Mouse (Mus musculus): ENCODE data around the gene Setx. TPM values are rescaled to one million over a fixed set of nuclear protein-coding genes. Genes with fewer than 3 reads are reported as not detected.
A peak's percentile ranks its signal among the peaks of the same experiment; 100 is the strongest.

The Setx gene
- polyA plus RNA-seq, 1 experiment from 2014 or later, result 21.7 TPM

DNA sequence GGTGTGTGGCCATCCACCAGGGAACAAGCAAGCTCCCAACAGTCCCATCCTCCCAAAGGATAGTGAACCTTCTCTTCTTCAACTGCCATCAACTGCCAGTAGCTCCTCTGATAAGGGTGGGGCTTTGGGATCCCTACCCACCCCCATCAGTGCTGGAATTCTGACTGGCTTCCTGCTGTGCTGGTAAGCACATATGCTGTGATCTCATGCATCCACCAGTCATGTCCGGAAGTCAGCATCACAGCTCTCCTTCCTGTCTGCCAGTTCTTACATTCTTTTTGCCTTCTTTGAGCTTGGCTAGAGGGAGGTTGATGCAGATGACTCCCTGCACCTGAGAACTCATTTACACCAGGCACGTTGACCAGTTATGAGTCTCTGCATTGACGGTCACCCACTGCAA, 1.5 kb upstream of the Setx start:
- ATAC-seq (ENCODE audit: insufficient number of reproducible peaks, insufficient read depth, low FRiP score, low read depth), result no peak
- Histone ChIP-seq H3K27ac (ENCODE audit: low read length) (no peak overlapping the region), H3K27me3 (ENCODE audit: control insufficient read depth, insufficient read depth, low read length) (no peaks in the 10 kb centered on the region), H3K4me1 (ENCODE audit: control insufficient read depth, insufficient read depth, low read length) (peaks cover 7% of the 10 kb centered on the region; the same call in 1 of the 2 replicates), H3K4me3 (ENCODE audit: low read depth, low read length) (no peak overlapping the region), H3K36me3 (ENCODE audit: control insufficient read depth, insufficient read depth, low read length) (no peaks in the 10 kb centered on the region), H3K9ac (replicated peaks; ENCODE audit: low read depth, low read length) (no peak overlapping the region), H3K9me3 (ENCODE audit: control insufficient read depth, low read depth, low read length) (no peaks in the 10 kb centered on the region), H3K4me2 (replicated peaks; ENCODE audit: low read depth, low read length) (no peak overlapping the region)
- WGBS, result 72% methylated on average over 3 of the region's 3 CpGs

DNA sequence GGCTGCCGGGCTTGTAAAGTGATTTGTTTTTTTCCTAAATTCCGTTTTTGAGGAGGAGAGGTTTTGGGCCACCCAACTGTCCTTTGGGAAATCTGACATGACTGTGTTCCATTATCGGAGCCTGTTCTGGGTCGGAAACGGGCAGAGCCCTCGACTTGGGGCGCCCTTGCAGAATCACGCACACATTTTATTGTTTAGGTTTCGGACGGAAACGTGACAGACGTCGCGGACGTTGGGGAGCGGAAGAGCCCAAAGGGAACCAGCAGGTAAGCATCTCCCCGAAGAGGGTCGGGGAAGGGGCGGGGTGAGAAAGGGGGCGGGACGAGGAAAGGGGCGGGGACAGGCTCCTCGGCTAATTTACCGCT, 572 bp downstream of the Setx start:
- ATAC-seq (ENCODE audit: insufficient number of reproducible peaks, insufficient read depth, low FRiP score, low read depth), result no peak
- WGBS, result under 1% methylated on average over 24 of the region's 24 CpGs
- Histone ChIP-seq H3K4me1 (ENCODE audit: control insufficient read depth, insufficient read depth, low read length) (peaks cover 7% of the 10 kb centered on the region; the same call in 1 of the 2 replicates), H3K9me3 (ENCODE audit: control insufficient read depth, low read depth, low read length) (no peaks in the 10 kb centered on the region), H3K9ac (replicated peaks; ENCODE audit: low read depth, low read length) (peak overlapping the region; percentile 46), H3K27ac (ENCODE audit: low read length) (peak overlapping the region; percentile 56), H3K36me3 (ENCODE audit: control insufficient read depth, insufficient read depth, low read length) (peaks cover 7% of the 10 kb centered on the region; the same call in 1 of the 2 replicates), H3K4me3 (ENCODE audit: low read depth, low read length) (peak overlapping the region; percentile 78), H3K4me2 (replicated peaks; ENCODE audit: low read depth, low read length) (peak overlapping the region; percentile 53), H3K27me3 (ENCODE audit: control insufficient read depth, insufficient read depth, low read length) (no peaks in the 10 kb centered on the region)

DNA sequence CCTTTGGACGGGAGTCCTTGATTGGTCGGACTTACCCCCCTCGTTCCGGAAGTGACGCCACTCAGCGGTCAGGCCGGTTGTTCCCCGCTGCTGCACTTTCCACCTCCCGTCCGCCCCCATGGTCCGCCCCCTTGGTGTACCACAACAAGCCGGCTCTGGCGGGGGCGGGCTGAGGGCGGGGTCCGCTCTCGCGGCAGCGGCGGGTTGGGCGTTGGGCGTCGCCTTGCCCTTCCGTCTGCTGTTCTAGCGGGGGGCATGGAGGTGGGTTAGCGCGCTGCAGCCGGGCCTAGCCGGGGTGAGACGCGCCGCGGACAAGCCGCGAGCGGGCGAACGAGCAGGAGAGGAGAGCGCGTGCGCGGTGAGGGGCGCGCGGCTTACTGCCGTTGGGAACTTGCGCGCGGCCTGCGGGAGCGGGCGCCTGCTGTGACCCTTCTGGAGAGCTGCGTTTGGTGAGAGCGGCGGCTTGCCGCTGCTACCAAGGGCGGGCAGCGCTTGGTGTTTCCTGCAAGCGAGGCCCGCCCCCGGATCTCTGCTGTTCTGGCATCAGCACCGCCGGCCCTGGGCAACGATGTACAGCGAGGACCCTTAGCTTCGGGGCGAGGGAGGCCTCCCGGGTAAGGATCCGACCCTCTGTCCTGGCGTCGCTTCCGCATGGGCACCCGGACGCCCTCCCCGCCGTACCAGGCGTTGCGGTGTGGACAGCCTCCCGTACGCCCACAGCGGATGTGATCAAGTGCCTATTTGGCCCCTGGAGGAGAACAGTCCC, 1.1 kb downstream of the Setx start:
- Histone ChIP-seq H3K4me2 (replicated peaks; ENCODE audit: low read depth, low read length) (peak overlapping the region; percentile 75), H3K9ac (replicated peaks; ENCODE audit: low read depth, low read length) (peak overlapping the region; percentile 76), H3K36me3 (ENCODE audit: control insufficient read depth, insufficient read depth, low read length) (peaks cover 13% of the 10 kb centered on the region), H3K27me3 (ENCODE audit: control insufficient read depth, insufficient read depth, low read length) (no peaks in the 10 kb centered on the region), H3K4me1 (ENCODE audit: control insufficient read depth, insufficient read depth, low read length) (peaks cover 7% of the 10 kb centered on the region; the same call in 1 of the 2 replicates), H3K9me3 (ENCODE audit: control insufficient read depth, low read depth, low read length) (no peaks in the 10 kb centered on the region), H3K27ac (ENCODE audit: low read length) (peak overlapping the region; percentile 90), H3K4me3 (ENCODE audit: low read depth, low read length) (peak overlapping the region; percentile 78)
- 1% methylated on average over 76 of the region's 81 CpGs for WGBS
- peak; percentile 99 for ATAC-seq (ENCODE audit: insufficient number of reproducible peaks, insufficient read depth, low FRiP score, low read depth)

DNA sequence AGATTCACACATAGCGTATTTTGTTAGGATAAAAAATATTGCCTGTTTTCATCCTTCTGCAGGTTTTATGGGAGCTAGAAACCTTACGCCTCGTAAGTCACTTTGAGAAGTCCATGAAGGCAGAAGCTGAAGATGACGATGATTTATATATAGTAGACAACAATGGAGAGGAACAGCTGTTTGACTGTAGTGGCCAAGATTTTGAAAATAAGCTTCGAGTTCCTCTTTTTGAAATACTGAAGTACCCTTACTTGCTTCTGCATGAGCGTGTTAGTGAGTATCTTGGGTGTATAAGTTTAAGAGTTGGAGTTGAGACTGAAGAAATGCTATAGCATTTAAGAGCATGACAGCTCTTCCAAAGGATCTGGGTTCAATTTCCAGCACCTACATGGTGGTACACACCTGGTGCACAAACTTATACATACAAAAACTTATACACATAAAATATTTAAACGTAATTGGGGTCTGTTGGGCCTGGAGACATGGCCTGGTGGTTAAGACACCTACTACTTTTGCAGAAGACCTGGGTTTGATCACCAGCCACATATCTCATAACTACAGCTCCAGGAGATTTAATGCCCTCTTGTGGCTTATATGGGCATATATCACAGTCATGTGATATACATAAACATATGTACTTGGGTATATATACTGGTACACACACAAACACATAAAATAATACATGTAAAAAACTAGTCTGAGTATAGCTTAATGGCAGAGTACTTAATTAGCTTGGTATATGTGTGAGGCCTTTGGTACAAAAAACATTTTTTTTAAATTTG, 6.3 kb downstream of the Setx start:
- no peak for ATAC-seq (ENCODE audit: insufficient number of reproducible peaks, insufficient read depth, low FRiP score, low read depth)
- Histone ChIP-seq H3K4me3 (ENCODE audit: low read depth, low read length) (no peak overlapping the region), H3K36me3 (ENCODE audit: control insufficient read depth, insufficient read depth, low read length) (peaks cover 31% of the 10 kb centered on the region), H3K9ac (replicated peaks; ENCODE audit: low read depth, low read length) (no peak overlapping the region), H3K27me3 (ENCODE audit: control insufficient read depth, insufficient read depth, low read length) (no peaks in the 10 kb centered on the region), H3K4me1 (ENCODE audit: control insufficient read depth, insufficient read depth, low read length) (peaks cover 7% of the 10 kb centered on the region; the same call in 1 of the 2 replicates), H3K27ac (ENCODE audit: low read length) (no peak overlapping the region), H3K9me3 (ENCODE audit: control insufficient read depth, low read depth, low read length) (no peaks in the 10 kb centered on the region), H3K4me2 (replicated peaks; ENCODE audit: low read depth, low read length) (no peak overlapping the region)
- 92% methylated on average over 7 of the region's 7 CpGs for WGBS

DNA sequence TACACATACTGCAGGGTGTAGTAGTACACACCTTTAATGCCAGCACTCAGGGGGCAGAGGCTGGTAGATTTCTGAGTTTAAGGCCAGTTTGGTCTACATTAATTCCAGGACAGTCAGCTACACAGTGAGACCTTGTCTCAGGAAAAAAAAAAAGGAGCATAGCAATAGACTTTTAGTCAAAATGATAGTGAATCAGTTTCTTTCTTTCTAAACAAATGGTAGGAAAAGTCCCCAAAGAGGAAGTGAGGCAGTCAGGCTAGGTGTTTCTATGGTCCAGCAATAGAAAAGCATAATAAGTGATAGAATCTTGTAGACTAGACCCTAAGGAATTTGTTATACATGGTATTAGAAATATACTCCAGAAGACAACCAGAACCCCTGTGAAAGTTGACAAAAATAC, 11.2 kb downstream of the Setx start:
- H3K9me3 ChIP-seq (ENCODE audit: control insufficient read depth, low read depth, low read length), result no peaks in the 10 kb centered on the region
- H3K36me3 ChIP-seq (ENCODE audit: control insufficient read depth, insufficient read depth, low read length), result peaks cover 33% of the 10 kb centered on the region
- no peak overlapping the region for H3K9ac ChIP-seq (replicated peaks; ENCODE audit: low read depth, low read length)
- no peak overlapping the region for H3K4me2 ChIP-seq (replicated peaks; ENCODE audit: low read depth, low read length)
- no peaks in the 10 kb centered on the region for H3K4me1 ChIP-seq (ENCODE audit: control insufficient read depth, insufficient read depth, low read length)
- no peak overlapping the region for H3K4me3 ChIP-seq (ENCODE audit: low read depth, low read length)
- ATAC-seq (ENCODE audit: insufficient number of reproducible peaks, insufficient read depth, low FRiP score, low read depth), result no peak
- H3K27me3 ChIP-seq (ENCODE audit: control insufficient read depth, insufficient read depth, low read length), result no peaks in the 10 kb centered on the region
- H3K27ac ChIP-seq (ENCODE audit: low read length), result no peak overlapping the region

DNA sequence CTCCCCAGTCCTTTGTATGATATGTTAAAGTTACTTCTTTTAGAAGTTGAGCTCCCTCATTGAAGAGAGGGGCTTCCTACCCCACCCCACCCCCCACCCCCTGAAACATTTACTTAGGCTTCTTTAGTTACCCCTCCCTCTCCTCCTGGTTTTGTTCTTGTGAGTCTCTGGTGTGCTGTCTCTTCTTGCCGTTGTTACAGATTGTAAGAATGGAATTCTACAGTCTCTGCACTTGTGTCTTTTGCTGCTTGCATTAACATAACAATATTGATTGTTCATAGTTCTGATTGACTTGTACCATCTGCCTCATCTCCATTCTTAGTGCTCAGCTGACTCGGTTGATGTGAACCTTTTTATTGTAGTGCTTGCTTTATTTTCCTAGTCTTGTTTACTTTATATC, 28.0 kb downstream of the Setx start:
- H3K36me3 ChIP-seq (ENCODE audit: control insufficient read depth, insufficient read depth, low read length), result peaks cover 61% of the 10 kb centered on the region
- WGBS, result 64% methylated on average over 2 of the region's 2 CpGs

DNA sequence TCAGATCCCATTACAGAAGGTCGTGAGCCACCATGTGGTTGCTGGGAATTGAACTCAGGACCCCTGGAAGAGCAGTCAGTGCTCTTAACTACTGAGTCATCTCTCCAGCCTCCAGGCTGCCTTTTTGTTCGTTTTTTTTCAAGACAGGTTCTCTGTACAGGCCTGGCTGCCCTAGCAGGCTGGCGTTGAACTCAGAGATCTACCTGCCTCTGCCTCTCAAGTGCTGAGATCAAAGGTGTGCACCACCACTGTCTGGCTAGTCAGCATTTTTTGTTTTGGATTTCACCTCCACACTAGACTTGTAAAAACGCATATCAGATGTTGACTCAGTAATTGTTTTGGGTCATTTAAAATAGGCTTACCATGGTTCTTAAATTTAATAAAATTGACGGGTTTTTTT, 44.1 kb downstream of the Setx start:
- Histone ChIP-seq H3K9ac (replicated peaks; ENCODE audit: low read depth, low read length) (no peak overlapping the region), H3K27ac (ENCODE audit: low read length) (no peak overlapping the region), H3K4me3 (ENCODE audit: low read depth, low read length) (no peak overlapping the region), H3K9me3 (ENCODE audit: control insufficient read depth, low read depth, low read length) (no peaks in the 10 kb centered on the region), H3K4me2 (replicated peaks; ENCODE audit: low read depth, low read length) (no peak overlapping the region), H3K36me3 (ENCODE audit: control insufficient read depth, insufficient read depth, low read length) (peaks cover 46% of the 10 kb centered on the region), H3K27me3 (ENCODE audit: control insufficient read depth, insufficient read depth, low read length) (no peaks in the 10 kb centered on the region), H3K4me1 (ENCODE audit: control insufficient read depth, insufficient read depth, low read length) (no peaks in the 10 kb centered on the region)
- WGBS, result 87% methylated on average over 5 of the region's 5 CpGs
- no peak for ATAC-seq (ENCODE audit: insufficient number of reproducible peaks, insufficient read depth, low FRiP score, low read depth)

More for the DNA sequence above, 28.0 kb downstream of the Setx start:
- H3K27ac ChIP-seq (ENCODE audit: low read length), result no peak overlapping the region
- no peak overlapping the region for H3K4me2 ChIP-seq (replicated peaks; ENCODE audit: low read depth, low read length)
- H3K27me3 ChIP-seq (ENCODE audit: control insufficient read depth, insufficient read depth, low read length), result no peaks in the 10 kb centered on the region
- no peak overlapping the region for H3K9ac ChIP-seq (replicated peaks; ENCODE audit: low read depth, low read length)
- no peaks in the 10 kb centered on the region for H3K4me1 ChIP-seq (ENCODE audit: control insufficient read depth, insufficient read depth, low read length)
- ATAC-seq (ENCODE audit: insufficient number of reproducible peaks, insufficient read depth, low FRiP score, low read depth), result no peak
- H3K4me3 ChIP-seq (ENCODE audit: low read depth, low read length), result no peak overlapping the region
- H3K9me3 ChIP-seq (ENCODE audit: control insufficient read depth, low read depth, low read length), result no peaks in the 10 kb centered on the region

DNA sequence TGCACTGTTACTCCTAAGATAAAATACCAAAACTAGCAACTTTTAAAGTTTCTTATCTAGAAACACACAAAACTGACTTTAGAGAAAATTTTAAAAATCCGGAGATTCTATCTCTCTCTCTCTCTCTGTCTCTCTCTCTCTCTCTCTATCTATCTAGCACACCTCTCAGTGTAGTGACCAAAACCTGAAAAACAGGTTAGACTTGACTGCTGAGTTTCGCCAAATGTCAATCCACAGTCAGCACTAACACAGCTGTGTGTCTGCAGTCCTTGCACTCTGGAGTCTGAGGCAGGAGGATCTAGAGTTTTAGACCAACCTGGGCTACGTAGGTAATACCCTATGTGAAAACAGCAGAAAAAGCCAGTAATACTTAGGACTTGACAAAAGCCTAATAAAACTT, 50.9 kb downstream of the Setx start:
- Histone ChIP-seq H3K9ac (replicated peaks; ENCODE audit: low read depth, low read length) (no peak overlapping the region), H3K27me3 (ENCODE audit: control insufficient read depth, insufficient read depth, low read length) (no peaks in the 10 kb centered on the region), H3K36me3 (ENCODE audit: control insufficient read depth, insufficient read depth, low read length) (peaks cover 62% of the 10 kb centered on the region), H3K4me3 (ENCODE audit: low read depth, low read length) (no peak overlapping the region), H3K9me3 (ENCODE audit: control insufficient read depth, low read depth, low read length) (no peaks in the 10 kb centered on the region), H3K4me2 (replicated peaks; ENCODE audit: low read depth, low read length) (no peak overlapping the region), H3K4me1 (ENCODE audit: control insufficient read depth, insufficient read depth, low read length) (no peaks in the 10 kb centered on the region), H3K27ac (ENCODE audit: low read length) (no peak overlapping the region)
- ATAC-seq (ENCODE audit: insufficient number of reproducible peaks, insufficient read depth, low FRiP score, low read depth), result no peak
- 72% methylated on average over 3 of the region's 3 CpGs for WGBS
